Mouse (Mus musculus): Measurements from ENCODE around the gene Plk5.
A peak's percentile ranks its signal among the peaks of the same experiment; 100 is the strongest.
"Not testable (repeated sequence)": the region's sequence is repeated elsewhere in the genome, so short reads cannot be mapped to it uniquely, and the experiment has no call there.

Plk5 gene

DNA sequence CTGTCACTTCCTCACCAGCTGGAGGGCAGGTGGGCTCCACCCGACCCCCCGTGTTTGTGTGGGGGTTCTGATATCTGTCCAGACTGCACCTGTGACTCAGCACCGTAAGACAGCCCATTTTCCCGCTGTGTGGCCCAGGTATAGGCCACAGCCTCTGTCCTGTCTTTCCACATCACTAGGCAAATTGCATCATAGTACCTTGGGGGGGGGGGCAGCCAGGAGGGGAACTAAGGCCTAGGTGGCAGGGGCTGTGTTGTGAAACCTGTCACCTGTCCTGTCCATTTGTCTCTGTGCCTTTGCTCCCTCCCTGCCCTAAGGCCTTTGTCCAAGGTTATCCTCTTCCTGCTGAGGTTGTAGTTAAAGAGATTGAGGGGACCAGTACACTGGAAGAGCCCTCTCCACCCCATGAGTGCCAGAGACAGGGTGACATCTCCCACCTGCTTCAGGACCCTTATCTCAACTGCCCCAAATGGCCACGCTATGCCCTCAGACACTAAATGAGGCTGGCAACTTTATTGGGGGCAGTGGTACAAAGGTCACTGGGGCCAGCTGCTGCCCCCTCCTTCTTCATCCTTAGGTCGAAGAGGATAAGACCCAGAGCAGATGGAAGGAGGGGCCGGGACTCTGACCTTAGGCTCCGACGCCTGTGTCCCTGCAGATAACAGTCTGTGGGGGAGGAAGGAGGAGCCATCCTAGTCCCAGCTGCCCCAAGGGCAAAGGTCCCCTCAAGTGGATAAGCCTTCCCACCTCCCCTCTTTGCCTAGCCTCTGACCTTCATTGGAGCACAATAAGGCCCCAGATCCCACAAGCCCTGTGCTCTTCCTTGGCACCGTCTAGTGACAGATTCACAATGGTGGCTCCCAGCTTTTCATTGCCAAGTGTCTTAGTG is 24.4 kb upstream of the Plk5 start:
- DNase-seq (ENCODE audit: low spot score), result no peak

DNA sequence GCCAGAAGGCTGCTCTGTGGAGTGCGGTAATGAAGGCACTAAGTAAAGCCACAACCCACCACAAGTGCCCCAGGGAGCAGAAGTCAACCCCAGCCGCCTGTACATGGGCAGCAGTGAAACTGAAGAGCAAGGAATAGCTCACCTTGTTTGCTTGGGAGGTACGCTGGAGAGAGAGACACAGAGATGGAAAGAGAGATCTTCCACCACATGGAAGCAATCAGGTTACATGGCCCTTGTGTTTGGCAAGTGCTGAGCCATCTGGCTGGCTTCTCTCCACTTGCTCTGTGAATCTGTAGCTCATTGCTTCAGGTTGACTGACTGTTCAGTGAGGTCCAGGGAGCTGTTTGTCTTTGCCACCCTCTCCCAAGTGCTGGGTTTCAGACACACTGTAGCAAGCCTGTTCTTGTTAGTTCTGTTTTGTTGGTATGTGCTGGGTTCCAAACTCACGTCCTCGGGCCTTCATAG is 23.7 kb upstream of the Plk5 start:
- DNase-seq (ENCODE audit: low spot score), result no peak

- no peak for DNase-seq (ENCODE audit: low spot score)
These were observed 20.0 kb upstream of the Plk5 start for GRCm38 (mm10) chr10:80336263-80336662.

DNA sequence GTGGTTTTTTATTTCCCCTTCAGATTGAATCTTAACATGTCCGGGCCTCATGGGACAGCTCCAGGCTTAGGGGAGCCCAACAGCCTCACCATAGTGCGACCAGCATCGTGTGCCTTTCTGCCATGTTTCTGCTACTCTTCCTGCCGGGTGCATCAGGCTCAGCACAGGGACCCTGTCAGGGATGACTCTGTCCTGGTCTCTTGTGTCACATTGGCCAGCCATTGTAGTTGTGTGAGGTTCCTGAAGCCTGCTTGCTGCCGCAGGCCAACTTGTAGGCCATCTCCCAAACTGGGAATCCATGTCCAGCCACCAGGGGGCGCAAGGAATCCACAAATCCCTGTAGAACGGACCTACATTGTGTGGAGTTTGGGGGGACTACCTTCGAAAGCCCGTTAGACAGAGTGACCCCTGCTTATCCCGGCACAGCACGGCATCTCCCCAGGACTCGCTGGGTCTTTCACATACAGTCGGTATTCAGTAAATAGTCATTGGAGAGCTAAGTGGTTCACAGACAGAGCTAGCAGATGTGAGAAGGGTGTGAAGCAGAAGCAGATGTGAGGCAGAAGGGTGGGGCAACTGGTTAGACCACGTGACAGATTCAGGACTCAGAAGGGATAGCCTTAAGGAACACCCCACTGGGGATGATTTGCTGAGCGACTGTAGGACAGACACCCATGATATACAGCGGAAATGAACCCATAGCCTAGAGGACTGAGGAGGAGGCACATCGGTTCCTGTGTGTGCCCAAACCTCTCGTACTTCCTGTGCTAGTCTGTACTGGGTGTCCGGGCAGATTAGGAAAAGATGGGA is 16.1 kb upstream of the Plk5 start:
- peak; percentile 75 for DNase-seq (ENCODE audit: low spot score)

DNA sequence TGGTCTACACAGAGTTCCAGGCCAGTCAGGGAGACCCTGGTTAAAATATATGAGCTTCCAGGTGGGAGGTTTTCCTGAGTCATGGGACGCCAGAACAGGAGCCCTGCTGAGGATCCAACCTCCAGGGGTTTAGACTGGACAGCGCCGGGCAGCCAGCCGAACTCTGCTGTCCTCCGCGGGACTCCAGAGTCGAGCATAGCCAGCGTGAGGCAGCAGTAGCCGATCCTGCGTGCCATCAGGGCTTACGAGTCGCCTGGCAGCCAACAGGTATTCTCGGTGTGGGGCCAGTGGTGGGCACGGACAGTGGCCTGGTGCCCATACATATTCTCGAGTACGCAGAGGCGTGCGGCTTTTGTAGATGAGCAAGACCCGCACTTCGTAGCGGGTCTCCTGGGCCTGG is 15.2 kb upstream of the Plk5 start:
- DNase-seq (ENCODE audit: low spot score), result no peak

- no peak for DNase-seq (ENCODE audit: low spot score)
These were observed 14.6 kb upstream of the Plk5 start for GRCm38 (mm10) chr10:80341491-80342304.

GRCm38 (mm10) chr10:80342305-80342748 is 13.9 kb upstream of the Plk5 start:
- no peak for DNase-seq (ENCODE audit: low spot score)

DNA sequence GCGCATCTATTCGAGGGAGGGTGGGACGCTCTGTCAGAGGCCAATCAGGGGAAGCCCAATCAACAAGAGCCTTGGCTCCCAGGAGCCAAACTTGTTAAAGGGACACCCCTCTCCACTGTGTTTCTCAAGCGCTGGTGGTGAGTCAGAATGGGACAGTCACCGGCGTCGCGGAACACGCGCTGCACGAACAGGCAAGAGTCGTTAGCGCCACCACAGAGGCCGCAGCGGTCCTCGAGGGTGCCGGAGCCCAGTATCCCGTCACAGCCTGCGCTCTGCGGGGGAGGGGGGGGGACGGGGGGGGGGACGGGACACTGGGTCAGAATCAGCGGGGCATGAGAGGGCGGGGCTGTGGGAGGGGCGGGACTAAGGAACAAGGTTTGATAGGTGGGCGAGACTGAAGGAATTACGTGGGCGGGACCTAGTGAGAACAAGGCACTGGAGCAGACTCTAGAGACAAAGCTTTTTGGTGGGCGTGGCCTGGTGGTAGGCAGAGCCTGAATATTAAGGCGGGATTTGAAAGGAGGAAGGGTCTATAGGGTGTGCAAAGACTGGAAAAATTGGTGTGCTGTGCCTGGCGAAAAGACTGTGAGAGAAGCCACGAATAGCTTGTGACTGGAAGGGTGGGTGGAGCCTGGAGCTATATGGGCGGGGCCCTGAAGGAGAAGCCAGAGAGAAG is 13.4 kb upstream of the Plk5 start:
- peak; percentile 73 for DNase-seq (ENCODE audit: low spot score)

GRCm38 (mm10) chr10:80343425-80343895 is 12.8 kb upstream of the Plk5 start:
- DNase-seq (ENCODE audit: low spot score), result no peak

- no peak for DNase-seq (ENCODE audit: low spot score)
These were observed 12.1 kb upstream of the Plk5 start for GRCm38 (mm10) chr10:80344131-80344661.

GRCm38 (mm10) chr10:80345122-80345521 is 11.1 kb upstream of the Plk5 start:
- no peak for DNase-seq (ENCODE audit: low spot score)

GRCm38 (mm10) chr10:80345929-80346328 is 10.3 kb upstream of the Plk5 start:
- not testable (repeated sequence) for DNase-seq (ENCODE audit: low spot score)

GRCm38 (mm10) chr10:80347514-80347967 is 8.7 kb upstream of the Plk5 start:
- DNase-seq (ENCODE audit: low spot score), result no peak

- no peak for DNase-seq (ENCODE audit: low spot score)
These were observed 7.9 kb upstream of the Plk5 start, which contains the start of gene Adamtsl5 for GRCm38 (mm10) chr10:80348244-80348781. TSS of gene Adamtsl5 (minus strand) at chr10:80348412.

DNA sequence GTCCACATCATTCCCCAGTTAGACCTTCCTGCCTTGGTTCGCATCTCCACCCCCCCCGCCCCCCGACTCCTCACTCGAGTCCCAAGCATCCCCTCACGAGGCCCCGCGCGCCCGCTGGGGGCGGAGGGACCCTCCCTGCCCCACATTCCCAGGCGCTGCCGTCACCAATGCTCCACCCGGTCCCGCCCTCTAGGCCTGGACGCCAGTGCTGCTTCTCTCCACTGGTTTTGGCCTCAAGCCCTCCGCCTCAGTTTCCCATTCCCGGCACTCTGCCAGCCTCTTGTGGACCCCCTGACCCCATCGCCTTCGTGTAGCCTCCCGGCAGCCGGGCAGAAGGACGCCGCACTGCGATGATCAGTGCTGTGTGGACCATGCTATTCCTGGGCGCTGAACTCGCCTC is 7.3 kb upstream of the Plk5 start:
- DNase-seq (ENCODE audit: low spot score), result no peak

DNA sequence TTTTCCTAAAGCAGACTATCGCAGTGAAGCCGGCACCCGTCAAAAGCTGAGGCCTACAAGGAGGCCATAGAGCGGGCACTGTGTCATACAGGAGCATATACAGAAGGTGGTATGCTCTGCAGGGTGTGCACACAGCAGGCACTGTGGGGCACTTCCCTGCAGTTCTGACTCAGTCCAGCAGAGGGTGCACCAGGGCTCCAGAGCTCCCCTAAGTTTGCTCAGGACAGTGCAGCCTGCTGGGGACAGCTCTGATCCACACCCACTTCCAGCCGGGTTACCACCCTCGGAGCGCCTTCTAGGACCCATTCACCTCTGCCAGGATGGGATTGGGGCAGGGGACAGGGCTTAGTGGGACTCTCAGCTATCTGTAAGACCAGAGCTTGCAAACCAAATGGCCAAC is 6.0 kb upstream of the Plk5 start:
- peak; percentile 70 for DNase-seq (ENCODE audit: low spot score)

- DNase-seq (ENCODE audit: low spot score), result no peak
These were observed 4.4 kb upstream of the Plk5 start for GRCm38 (mm10) chr10:80351896-80352295.

DNA sequence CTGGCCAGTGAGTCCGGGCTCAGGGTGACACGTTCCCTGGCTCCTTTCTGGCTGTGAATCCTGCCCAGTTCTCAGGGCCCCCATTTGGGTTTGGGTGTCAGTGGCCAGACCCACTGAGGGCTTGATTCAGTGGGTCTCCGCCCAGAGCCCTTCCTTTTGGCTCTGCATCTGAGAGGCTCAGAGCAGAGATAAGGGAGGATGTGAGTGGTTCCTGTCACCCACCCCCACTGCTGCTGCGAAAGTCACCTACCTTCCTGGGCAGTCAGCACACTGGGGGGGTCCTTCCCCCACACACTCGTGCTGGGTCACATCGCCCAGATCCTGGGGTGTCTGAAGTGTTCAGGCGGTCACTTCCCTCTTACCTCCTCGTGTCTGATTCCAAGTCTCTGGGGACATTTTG is 3.5 kb upstream of the Plk5 start:
- DNase-seq (ENCODE audit: low spot score), result no peak

- no peak for DNase-seq (ENCODE audit: low spot score)
These were observed 828 bp upstream of the Plk5 start for GRCm38 (mm10) chr10:80355431-80355830.

- no peak for DNase-seq (ENCODE audit: low spot score)
These were observed 478 bp downstream of the Plk5 start for GRCm38 (mm10) chr10:80356737-80357136.

DNA sequence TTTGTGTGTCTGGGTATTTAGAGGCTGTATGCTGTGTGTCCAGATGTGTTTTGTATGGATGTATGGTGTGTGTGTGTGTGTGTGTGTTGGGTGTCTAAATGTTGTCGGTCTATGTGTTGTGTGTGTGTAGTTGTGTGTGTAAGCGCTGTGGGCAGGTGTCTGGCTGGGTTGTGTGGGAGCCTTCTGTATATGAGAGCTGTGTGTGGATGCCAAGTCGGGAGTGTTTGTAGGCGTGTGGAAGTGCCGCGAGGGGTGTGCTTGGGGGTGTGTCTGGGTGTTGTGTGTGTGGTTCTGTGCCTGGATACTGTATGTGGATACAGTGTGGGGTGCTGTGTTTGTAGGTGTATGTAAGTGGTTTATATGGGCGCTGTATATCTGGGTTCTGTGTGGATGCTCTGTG is 1.1 kb downstream of the Plk5 start:
- DNase-seq (ENCODE audit: low spot score), result no peak
